Mouse (Mus musculus) MEL (cell line): Measurements from ENCODE around the gene Cdt1. TPM values are rescaled to one million over a fixed set of nuclear protein-coding genes. Genes with fewer than 3 reads are reported as not detected.

Experiments used
- DNase-seq: peaks from one replicate; pipeline ENCODE4 v3.0.0; 2011; ENCODE audit warnings: low read depth, low spot score
- H3K27ac ChIP-seq: 2 replicates; pipeline ENCODE4 v1.5.1; 2012; ENCODE audit warnings: low read depth, mild to moderate bottlenecking, control low read depth, low read length, moderate library complexity; ENCODE audit not compliant: control insufficient read depth
- H3K27me3 ChIP-seq, 2 experiments: fragments of 150-350 bp in 1 of 2; sonication (generic) in 1 of 2; 2 replicates each; pipeline ENCODE4 v1.6.1; 2012; ENCODE audit warnings: low read length in 2 of 2, mild to moderate bottlenecking in 2 of 2, improper control_type of control experiment in 1 of 2, moderate library complexity in 1 of 2; ENCODE audit not compliant: insufficient read depth in 2 of 2, control insufficient read depth in 1 of 2
- H3K36me3 ChIP-seq, 2 experiments: 2 replicates each; pipeline ENCODE4 v1.6.1; 2012 to 2014; ENCODE audit warnings: low read length in 2 of 2, improper control_type of control experiment in 1 of 2, inconsistent platforms in 1 of 2, mild to moderate bottlenecking in 1 of 2; ENCODE audit not compliant: insufficient read depth in 2 of 2, control insufficient read depth in 1 of 2
- H3K4me1 ChIP-seq, 2 experiments: fragments of 150-350 bp in 1 of 2; sonication (generic) in 1 of 2; 2 replicates each; pipeline ENCODE4 v1.6.1; 2012; ENCODE audit warnings: low read length in 2 of 2, improper control_type of control experiment in 1 of 2, mild to moderate bottlenecking in 1 of 2; ENCODE audit not compliant: insufficient read depth in 2 of 2, control insufficient read depth in 1 of 2
- H3K4me3 ChIP-seq, 2 experiments: fragments of 150-350 bp in 1 of 2; sonication (generic) in 1 of 2; 2 replicates each; pipeline ENCODE4 v1.5.1; 2012; ENCODE audit warnings: low read depth in 2 of 2, low read length in 2 of 2, mild to moderate bottlenecking in 2 of 2, moderate library complexity in 2 of 2, control low read depth in 1 of 2, improper control_type of control experiment in 1 of 2; ENCODE audit not compliant: control insufficient read depth in 1 of 2, insufficient read depth in 1 of 2
- H3K79me2 ChIP-seq: 2 replicates; pipeline ENCODE4 v1.6.1; 2012; ENCODE audit warnings: mild to moderate bottlenecking, low read length, moderate library complexity; ENCODE audit not compliant: control insufficient read depth, poor library complexity, insufficient read depth
- H3K9ac ChIP-seq: 2 replicates; pipeline ENCODE4 v1.6.1; 2012; ENCODE audit warnings: low read depth, mild to moderate bottlenecking, control low read depth, low read length, moderate library complexity; ENCODE audit not compliant: control insufficient read depth, poor library complexity, severe bottlenecking
- H3K9me3 ChIP-seq: fragments of 150-350 bp; sonication (generic); replicated peaks from 2 replicates; pipeline ENCODE4 v1.6.1; 2012; ENCODE audit warnings: mild to moderate bottlenecking, low read length, improper control_type of control experiment, moderate library complexity; ENCODE audit not compliant: insufficient read depth
- BHLHE40 ChIP-seq: IDR thresholded peaks from 2 replicates; pipeline ENCODE4 v1.6.1; 2012; ENCODE audit warnings: low read depth, mild to moderate bottlenecking, inconsistent platforms, low read length, improper control_type of control experiment, borderline replicate concordance
- CHD1 ChIP-seq: IDR thresholded peaks from 2 replicates; pipeline ENCODE4 v1.6.1; 2012; ENCODE audit warnings: low read depth, mild to moderate bottlenecking, inconsistent platforms, low read length, improper control_type of control experiment
- CHD2 ChIP-seq: IDR thresholded peaks from 2 replicates; pipeline ENCODE4 v1.6.1; 2011; ENCODE audit warnings: low read length, improper control_type of control experiment
- EP300 ChIP-seq, 2 experiments: IDR thresholded peaks; 2 replicates each; pipeline ENCODE4 v1.6.1; 2011; ENCODE audit warnings: improper control_type of control experiment in 2 of 2, low read length in 2 of 2, low read depth in 1 of 2, mild to moderate bottlenecking in 1 of 2
- GATA1 ChIP-seq: IDR thresholded peaks from 2 replicates; pipeline ENCODE4 v1.6.1; 2011; ENCODE audit warnings: low read depth, low read length, improper control_type of control experiment
- JUND ChIP-seq: IDR thresholded peaks from 2 replicates; pipeline ENCODE4 v1.6.1; 2011; ENCODE audit warnings: low read depth, mild to moderate bottlenecking, improper control_type of control experiment, low read length
- MAX ChIP-seq: IDR thresholded peaks from 2 replicates; pipeline ENCODE4 v1.6.1; 2011; ENCODE audit warnings: low read length, improper control_type of control experiment
- MYB ChIP-seq: IDR thresholded peaks from 2 replicates; pipeline ENCODE4 v1.6.1; 2011; ENCODE audit warnings: mild to moderate bottlenecking, low read depth, low read length, improper control_type of control experiment
- MYC ChIP-seq: IDR thresholded peaks from 2 replicates; pipeline ENCODE4 v1.6.1; 2011; ENCODE audit warnings: low read depth, mild to moderate bottlenecking, low read length, improper control_type of control experiment, moderate library complexity
- NRF1 ChIP-seq: IDR thresholded peaks from 2 replicates; pipeline ENCODE4 v1.6.1; 2014; ENCODE audit warnings: low read depth, mild to moderate bottlenecking, inconsistent platforms, low read length, improper control_type of control experiment, moderate library complexity; ENCODE audit not compliant: poor library complexity, insufficient read depth, severe bottlenecking
- POLR2A ChIP-seq, 2 experiments: IDR thresholded peaks; 2 replicates each; pipeline ENCODE4 v1.6.1; 2011 to 2012; ENCODE audit warnings: low read length in 2 of 2, mild to moderate bottlenecking in 2 of 2, control low read depth in 1 of 2, improper control_type of control experiment in 1 of 2, low read depth in 1 of 2, moderate library complexity in 1 of 2; ENCODE audit not compliant: control insufficient read depth in 1 of 2, insufficient read depth in 1 of 2, poor library complexity in 1 of 2
- POLR2AphosphoS2 ChIP-seq: IDR thresholded peaks from 2 replicates; pipeline ENCODE4 v1.6.1; 2011; ENCODE audit warnings: low read length, improper control_type of control experiment
- TAL1 ChIP-seq: IDR thresholded peaks from 2 replicates; pipeline ENCODE4 v1.6.1; 2012; ENCODE audit warnings: mild to moderate bottlenecking, inconsistent platforms, low read length, moderate library complexity, mixed read lengths
- UBTF ChIP-seq: IDR thresholded peaks from 2 replicates; pipeline ENCODE4 v1.6.1; 2012; ENCODE audit warnings: low read depth, mild to moderate bottlenecking, inconsistent platforms, low read length, improper control_type of control experiment, moderate library complexity, borderline replicate concordance; ENCODE audit not compliant: insufficient read depth
- ZMIZ1 ChIP-seq: IDR thresholded peaks from 2 replicates; pipeline ENCODE4 v1.6.1; 2012; ENCODE audit warnings: low read depth, mild to moderate bottlenecking, inconsistent platforms, low read length, improper control_type of control experiment, moderate library complexity
- polyA plus RNA-seq, 2 experiments: library from polyadenylated mRNA; stranded (reverse) in 1 of 2; unstranded in 1 of 2; fragments of >175 nt in 1 of 2; fragments of >200 nt in 1 of 2; gene quantifications; 2 replicates each; pipeline versions ENCODE4 v1.2.1 to v1.2.4; 2012; ENCODE audit warnings: low replicate concordance in 2 of 2, low read depth in 1 of 2; ENCODE audit not compliant: insufficient read length in 2 of 2, insufficient read depth in 1 of 2, missing spikeins in 1 of 2
- total RNA-seq: library from RNA; depleted of rRNA; stranded (reverse); fragments of 300-350 nt; gene quantifications from 2 replicates; pipeline ENCODE4 v1.2.3, GENCODE M21; 2012

Gene Cdt1
- total and polyA plus RNA-seq, 3 experiments: 74.6 to 84.5 TPM; not detected in 1

DNA sequence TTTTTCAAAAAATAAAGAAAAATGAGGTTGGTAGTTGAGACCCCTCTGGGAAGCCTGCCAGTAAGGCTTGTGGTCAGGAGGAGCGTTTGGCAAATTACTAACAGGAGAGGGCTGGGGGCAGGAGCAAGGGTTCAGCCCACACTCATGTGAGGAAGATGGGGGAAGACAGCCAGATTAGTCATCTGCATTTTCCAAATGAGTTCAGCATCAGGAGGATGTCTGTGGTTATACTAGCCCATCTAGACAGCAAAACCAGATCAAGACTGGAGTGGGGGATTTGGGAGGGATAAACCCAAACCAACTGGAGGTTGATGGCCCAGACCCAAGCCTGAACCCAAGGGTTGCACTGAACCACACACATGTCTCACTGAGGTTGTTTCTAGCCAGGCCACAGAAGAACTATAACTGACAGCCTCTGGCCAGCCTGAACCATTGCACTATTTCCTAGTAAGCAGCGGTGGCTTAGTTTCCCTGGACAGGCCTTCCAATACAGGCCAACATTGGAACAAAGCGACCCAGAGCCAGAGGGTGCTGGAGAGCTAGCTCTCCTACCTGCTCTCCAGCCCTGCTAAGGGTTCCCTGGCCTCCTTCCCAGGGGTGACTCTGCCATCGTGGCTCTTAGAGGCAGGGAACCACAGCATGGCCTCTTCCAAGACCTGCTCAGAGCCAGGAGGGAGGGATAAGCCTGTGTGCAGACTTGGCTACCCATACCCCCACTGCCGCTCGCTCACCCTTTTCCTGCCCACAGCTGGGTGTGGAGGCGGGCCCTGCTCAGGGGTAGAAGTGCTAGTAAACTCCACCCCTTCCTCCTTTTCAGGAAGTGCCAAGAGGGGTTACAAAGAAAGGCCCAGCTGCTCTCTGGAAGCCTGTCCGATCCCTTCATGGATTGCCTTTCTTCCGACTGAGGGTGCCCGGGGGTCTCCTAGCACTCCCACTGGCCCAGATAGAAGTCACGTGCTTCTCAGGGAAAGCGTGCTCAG is 11.5 kb upstream of the Cdt1 start:
- Histone ChIP-seq H3K9me3 (no peaks in the 10 kb centered on the region), H3K27me3 (no peaks in the 10 kb centered on the region), H3K9ac (no peak overlapping the region), H3K27ac (no peak overlapping the region; the same call in 1 of the 2 replicates), H3K4me3 (no peak overlapping the region), H3K4me1 (peaks cover 0 to 15% of the 10 kb centered on the region in 2 experiments; a peak in 2 of 4 replicates), H3K36me3 (peaks cover 0 to 7% of the 10 kb centered on the region in 2 experiments; a peak in 2 of 4 replicates), H3K79me2 (peaks cover 26% of the 10 kb centered on the region)
- DNase-seq: no peak
- TF ChIP-seq BHLHE40 (no peak), NRF1 (no peak), EP300 (IDR thresholded peaks at IDR 0.05; ENCODE audit: low read depth in 1 of 2, low read length in 2 of 2) (no peak), UBTF (no peak), POLR2A (IDR thresholded peaks at IDR 0.05; ENCODE audit: control insufficient read depth in 1 of 2, insufficient read depth in 1 of 2, low read depth in 1 of 2, low read length in 2 of 2, poor library complexity in 1 of 2) (no peak)

GRCm38 (mm10) chr8:122557248-122558038 is 10.4 kb upstream of the Cdt1 start:
- Histone ChIP-seq H3K4me1 (peaks cover 0 to 15% of the 10 kb centered on the region in 2 experiments; a peak in 2 of 4 replicates), H3K27ac (no peak overlapping the region), H3K79me2 (peaks cover 23% of the 10 kb centered on the region; the same call in 1 of the 2 replicates), H3K27me3 (no peaks in the 10 kb centered on the region), H3K9me3 (no peaks in the 10 kb centered on the region), H3K4me3 (no peak overlapping the region), H3K36me3 (peaks cover 0 to 7% of the 10 kb centered on the region in 2 experiments; a peak in 2 of 4 replicates), H3K9ac (no peak overlapping the region)
- no peak for TF ChIP-seq ZMIZ1
- TF ChIP-seq JUND: no peak
- TF ChIP-seq MYC: no peak
- no peak for TF ChIP-seq POLR2AphosphoS2
- no peak for TF ChIP-seq CHD2
- no peak for TF ChIP-seq TAL1
- TF ChIP-seq UBTF: no peak
- TF ChIP-seq MAX: no peak
- no peak for TF ChIP-seq GATA1
- no peak for TF ChIP-seq CHD1
- no peak for TF ChIP-seq MYB
- DNase-seq: no peak
